Mouse (Mus musculus) heart, embryonic 14.5 days (tissue): Measurements from ENCODE around the gene Cyp2c50. TPM values are rescaled to one million over a fixed set of nuclear protein-coding genes. Genes with fewer than 3 reads are reported as not detected.
"Not testable (repeated sequence)": the region's sequence is repeated elsewhere in the genome, so short reads cannot be mapped to it uniquely, and the experiment has no call there.

Experiments used
- ATAC-seq: fragments of 200-750 bp; cut with Nextera tagmentation; 2 replicates; pipeline ENCODE4 v1.8.0; 2017; ENCODE audit warnings: low read depth, moderate TSS enrichment; ENCODE audit not compliant: insufficient number of reproducible peaks, insufficient read depth, low FRiP score
- H3K27ac ChIP-seq, 2 experiments: fragments of 200-500 bp in 1 of 2; fragments of 300-500 bp in 1 of 2; sonication (generic) in 1 of 2; replicated peaks in 1 of 2; 2 replicates each; pipeline ENCODE4 v1.5.1; 2012 to 2014; ENCODE audit warnings: low read depth in 2 of 2, low read length in 2 of 2, control low read depth in 1 of 2, mild to moderate bottlenecking in 1 of 2, mixed read lengths in 1 of 2; ENCODE audit not compliant: control insufficient read depth in 1 of 2, insufficient read depth in 1 of 2
- H3K27me3 ChIP-seq: fragments of 300-500 bp; sonication (generic); 2 replicates; pipeline ENCODE4 v1.6.1; 2014; ENCODE audit warnings: mild to moderate bottlenecking, low read length, control low read depth; ENCODE audit not compliant: control insufficient read depth, insufficient read depth
- H3K36me3 ChIP-seq: fragments of 300-500 bp; sonication (generic); 2 replicates; pipeline ENCODE4 v1.6.1; 2014; ENCODE audit warnings: mild to moderate bottlenecking, control low read depth, low read length, mixed read lengths; ENCODE audit not compliant: control insufficient read depth, insufficient read depth
- H3K4me1 ChIP-seq, 2 experiments: fragments of 200-500 bp in 1 of 2; fragments of 300-500 bp in 1 of 2; sonication (generic) in 1 of 2; 2 replicates each; pipeline ENCODE4 v1.6.1; 2012 to 2014; ENCODE audit warnings: low read length in 2 of 2, control low read depth in 1 of 2, mixed read lengths in 1 of 2; ENCODE audit not compliant: control insufficient read depth in 2 of 2, insufficient read depth in 2 of 2
- H3K4me2 ChIP-seq: fragments of 300-500 bp; sonication (generic); 2 replicates; pipeline ENCODE4 v1.6.1; 2014; ENCODE audit warnings: mild to moderate bottlenecking, low read length
- H3K4me3 ChIP-seq, 2 experiments: fragments of 200-500 bp in 1 of 2; fragments of 300-500 bp in 1 of 2; sonication (generic) in 1 of 2; 2 replicates each; pipeline ENCODE4 v1.5.1; 2012 to 2014; ENCODE audit warnings: low read length in 2 of 2, mild to moderate bottlenecking in 2 of 2, control low read depth in 1 of 2, low read depth in 1 of 2, moderate library complexity in 1 of 2; ENCODE audit not compliant: control insufficient read depth in 1 of 2, insufficient read depth in 1 of 2
- H3K9ac ChIP-seq: fragments of 300-500 bp; sonication (generic); 2 replicates; pipeline ENCODE4 v1.6.1; 2014; ENCODE audit warnings: mild to moderate bottlenecking, low read length
- H3K9me3 ChIP-seq: fragments of 300-500 bp; sonication (generic); 2 replicates; pipeline ENCODE4 v1.6.1; 2016; ENCODE audit warnings: low read length, control low read depth; ENCODE audit not compliant: control insufficient read depth
- WGBS: fragments of 180-500 bp; shearing (Covaris S2); extraction: QIAGEN DNeasy Blood & Tissue Kit; methylation state at CpG from one replicate; pipeline ENCODE4 v1.1.7; 2014; 5-methylcytosine and 5-hydroxymethylcytosine counted together
- polyA plus RNA-seq: library from polyadenylated mRNA; unstranded; fragments of >200 nt; fragmentation: Nextera tagmentation; extraction: Ambion mirVana; gene quantifications from 2 replicates; pipeline ENCODE4 v1.2.1, GENCODE M21; 2014

The Cyp2c50 gene
- not detected in 2 replicates for polyA plus RNA-seq

DNA sequence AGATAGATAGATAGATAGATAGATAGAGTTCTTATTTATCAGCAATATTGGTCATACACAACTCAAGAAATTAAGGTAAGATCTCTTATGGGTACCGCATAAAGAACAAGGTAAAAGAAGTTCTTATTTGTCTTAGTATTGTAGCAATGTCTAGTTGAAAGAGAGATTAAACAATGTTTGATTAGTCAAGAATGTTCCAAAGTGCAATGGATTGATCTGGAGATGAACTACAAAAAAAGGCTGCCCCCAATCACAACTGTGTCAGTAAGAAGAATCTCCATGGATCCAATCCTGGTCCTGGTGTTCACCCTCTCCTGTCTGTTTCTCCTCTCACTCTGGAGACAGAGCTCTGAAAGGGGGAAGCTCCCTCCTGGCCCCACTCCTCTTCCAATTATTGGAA lies at the start of gene Cyp2c50:
TSS of gene Cyp2c50 (plus strand) at position 268 of the 400 bp plus-strand sequence.
- 97% methylated on average over 1 of the region's 1 CpGs for WGBS
- not testable (repeated sequence) for H3K27me3 ChIP-seq, H3K9me3 ChIP-seq, H3K4me1 ChIP-seq, H3K4me2 ChIP-seq, H3K36me3 ChIP-seq, H3K4me3 ChIP-seq, H3K27ac ChIP-seq, H3K9ac ChIP-seq, ATAC-seq

DNA sequence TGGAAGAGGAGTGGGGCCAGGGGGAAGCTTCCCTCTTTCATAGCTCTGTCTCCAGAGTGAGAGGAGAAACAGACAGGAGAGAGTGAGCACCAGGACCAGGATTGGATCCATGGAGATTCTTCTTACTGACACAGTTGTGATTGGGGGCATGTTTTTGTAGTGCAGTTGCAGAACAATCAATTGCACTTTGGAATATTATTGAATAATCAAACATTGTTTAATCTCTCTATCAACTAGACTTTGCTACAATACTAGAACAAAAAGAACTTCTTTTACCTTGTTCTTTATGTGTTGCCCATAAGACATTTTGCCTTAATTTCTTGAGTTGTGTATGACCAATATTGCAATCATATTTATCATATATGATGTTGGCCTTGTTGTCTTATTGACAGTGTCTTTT lies 15.8 kb upstream of the Cyp2c50 start, which contains the start of gene Cyp2c54:
TSS of gene Cyp2c54 (minus strand) at position 127 of the 400 bp plus-strand sequence.
- Histone ChIP-seq H3K27ac (no peak within 1 kb of the TSS), H3K9ac (no peak within 1 kb of the TSS), H3K27me3 (no peaks in the 10 kb centered on the region), H3K4me1 (no peaks in the 10 kb centered on the region), H3K9me3 (no peaks in the 10 kb centered on the region), H3K4me3 (no peak within 1 kb of the TSS), H3K36me3 (no peaks in the 10 kb centered on the region), H3K4me2 (no peak within 1 kb of the TSS)
- no peak for ATAC-seq

DNA sequence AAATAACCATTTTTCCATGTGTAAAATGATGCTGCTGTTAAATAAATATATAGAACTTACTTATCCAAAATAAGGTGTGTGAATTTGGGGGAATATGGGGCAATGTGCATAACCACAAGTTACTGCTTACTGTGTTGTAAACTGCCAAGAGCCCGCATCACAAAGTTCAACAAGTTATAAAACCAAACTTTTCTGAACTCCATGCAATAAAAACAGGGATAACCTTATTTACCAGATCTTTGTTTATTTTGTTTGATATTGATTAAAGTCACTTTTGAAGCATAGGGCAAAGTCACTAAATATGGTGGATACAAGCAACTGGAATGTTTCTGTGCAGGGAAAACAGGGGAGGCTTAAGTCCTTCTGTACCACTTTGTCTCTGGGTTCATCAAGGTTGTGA lies 1.1 kb upstream of the Cyp2c50 start:
- ATAC-seq: no peak
- no peak overlapping the region for H3K4me3 ChIP-seq
- H3K27ac ChIP-seq: no peak overlapping the region
- H3K36me3 ChIP-seq: no peaks in the 10 kb centered on the region
- no peaks in the 10 kb centered on the region for H3K27me3 ChIP-seq
- no peaks in the 10 kb centered on the region for H3K9me3 ChIP-seq
- no peak overlapping the region for H3K9ac ChIP-seq
- H3K4me1 ChIP-seq: no peaks in the 10 kb centered on the region
- 86% methylated on average over 1 of the region's 1 CpGs for WGBS
- no peak overlapping the region for H3K4me2 ChIP-seq

DNA sequence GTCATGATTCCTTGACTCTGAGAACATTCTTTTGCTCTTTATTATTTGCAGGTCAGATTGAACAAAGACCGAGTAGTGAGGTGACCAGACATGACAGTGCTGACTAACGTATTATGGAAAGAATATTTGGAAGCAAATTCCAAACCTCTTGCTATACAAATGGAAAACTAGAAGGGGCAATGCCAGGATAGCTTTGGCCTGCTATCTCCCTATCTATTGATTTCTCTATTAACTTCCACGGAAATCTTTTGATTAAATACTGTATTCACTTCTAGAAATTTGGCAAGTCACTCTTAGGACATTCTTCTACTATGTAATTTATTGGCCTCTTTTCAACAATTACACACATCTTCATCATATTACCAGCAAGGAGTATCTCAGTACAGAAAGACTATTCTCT lies 1.6 kb downstream of the Cyp2c50 start:
- no peaks in the 10 kb centered on the region for H3K4me1 ChIP-seq
- no peak overlapping the region for H3K9ac ChIP-seq
- no peaks in the 10 kb centered on the region for H3K9me3 ChIP-seq
- H3K27me3 ChIP-seq: no peaks in the 10 kb centered on the region
- no peak overlapping the region for H3K4me3 ChIP-seq
- ATAC-seq: no peak
- H3K4me2 ChIP-seq: no peak overlapping the region
- 63% methylated on average over 3 of the region's 3 CpGs for WGBS
- no peak overlapping the region for H3K27ac ChIP-seq
- no peaks in the 10 kb centered on the region for H3K36me3 ChIP-seq

DNA sequence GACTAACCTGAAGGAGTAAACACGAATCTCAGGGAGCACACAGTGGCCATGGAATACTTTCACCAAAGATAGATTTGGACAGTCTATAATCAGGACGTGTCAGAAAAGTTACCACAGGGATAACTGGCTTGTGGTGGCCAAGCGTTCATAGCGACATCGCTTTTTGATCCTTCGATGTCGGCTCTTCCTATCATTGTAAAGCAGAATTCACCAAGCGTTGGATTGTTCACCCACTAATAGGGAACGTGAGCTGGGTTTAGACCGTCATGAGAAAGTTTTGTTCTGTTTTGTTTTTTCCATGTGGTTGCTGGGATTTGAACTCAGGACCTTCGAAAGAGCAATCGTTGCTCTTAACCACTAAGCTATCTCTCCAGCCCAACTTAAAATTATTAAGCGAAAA lies 30.1 kb downstream of the Cyp2c50 start:
- not testable (repeated sequence) for H3K27ac ChIP-seq, H3K27me3 ChIP-seq, ATAC-seq, H3K36me3 ChIP-seq, H3K4me2 ChIP-seq, H3K4me3 ChIP-seq, H3K4me1 ChIP-seq, H3K9me3 ChIP-seq, H3K9ac ChIP-seq
- 77% methylated on average over 13 of the region's 13 CpGs for WGBS

DNA sequence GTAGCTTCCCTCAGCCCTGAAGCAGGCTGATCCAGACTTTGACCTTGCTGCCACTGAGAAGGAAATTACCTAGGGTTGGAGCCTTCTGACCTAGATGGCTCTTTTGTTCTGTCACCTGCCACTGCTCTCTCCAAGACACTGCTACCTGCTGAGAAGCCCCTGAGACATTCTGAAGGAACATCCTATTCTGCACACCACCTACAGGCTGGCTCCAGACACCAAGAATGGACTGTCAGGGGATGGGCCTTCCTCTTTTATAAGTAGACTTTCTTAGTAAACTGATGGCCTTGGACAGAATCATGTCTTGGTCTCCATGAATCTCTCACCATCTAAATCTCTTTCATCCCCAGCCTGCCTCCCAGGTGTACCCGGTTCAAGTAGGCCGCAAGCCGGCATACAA lies 35.7 kb downstream of the Cyp2c50 start:
- not testable (repeated sequence) for H3K4me1 ChIP-seq, H3K9me3 ChIP-seq, ATAC-seq, H3K4me3 ChIP-seq, H3K27ac ChIP-seq, H3K9ac ChIP-seq, H3K4me2 ChIP-seq, H3K27me3 ChIP-seq, H3K36me3 ChIP-seq
- 84% methylated on average over 3 of the region's 3 CpGs for WGBS

DNA sequence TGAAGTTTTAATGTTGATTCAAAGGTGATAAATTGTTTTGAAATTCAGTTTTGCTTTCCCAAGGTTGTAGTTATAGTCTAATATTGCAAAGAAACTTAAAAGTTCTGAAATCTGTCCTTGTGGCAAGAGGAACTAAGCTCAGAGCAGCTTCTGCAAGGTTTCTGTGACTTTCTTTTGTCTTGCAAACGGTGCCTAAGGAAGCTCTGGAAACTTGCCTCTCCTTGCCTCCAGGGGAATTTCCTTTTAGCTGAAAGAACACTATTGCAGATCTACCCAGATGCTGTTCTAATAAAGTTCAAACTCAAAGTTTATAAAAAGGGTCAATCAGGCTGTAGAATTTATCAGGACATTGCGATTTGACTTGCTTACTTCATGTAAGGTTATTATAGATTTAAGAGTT lies 37.5 kb downstream of the Cyp2c50 start:
- not testable (repeated sequence) for H3K27me3 ChIP-seq, H3K36me3 ChIP-seq, H3K9ac ChIP-seq, H3K9me3 ChIP-seq, H3K4me1 ChIP-seq, H3K27ac ChIP-seq, H3K4me2 ChIP-seq, ATAC-seq, H3K4me3 ChIP-seq
- 35% methylated on average over 2 of the region's 2 CpGs for WGBS
